Comparison of ENCODE assay signal across 9 mouse cellular contexts in genomic region chr3:88410645-88411031, GRCm38 (mm10). TPM values are rescaled to one million over a fixed set of nuclear protein-coding genes. Genes with fewer than 3 reads are reported as not detected.
DNase-seq lines count a peak whose midpoint lies in the region; ATAC-seq and TF ChIP-seq lines count a peak whose summit lies in the region.
"Had no signal": no experiment of that assay in that cellular context is flagged by ENCODE, and none has a peak within 500 bp of the region (broad histone marks: within the 10 kb centered on the region; RNA-seq: fewer than 3 reads in every experiment).

No protein-coding gene starts in this region.

- no peaks in the 10 kb centered on the region for H3K27me3 ChIP-seq in cerebellum, adult 2 months (ENCODE audit: control insufficient read depth, insufficient read depth, low read length)
- no peaks in the 10 kb centered on the region for H3K27me3 ChIP-seq in E14TG2a.4 (ENCODE audit: insufficient read depth, low read length)
- H3K27me3 ChIP-seq in heart, embryonic 12.5 days (replicated peaks): no peaks in the 10 kb centered on the region
- H3K27me3 ChIP-seq in limb, embryonic 15.5 days: no peaks in the 10 kb centered on the region
- no peaks in the 10 kb centered on the region for H3K27me3 ChIP-seq in small intestine, adult 2 months (ENCODE audit: control insufficient read depth, insufficient read depth, low read length)

- 31% methylated on average over 7 of the region's 7 CpGs for WGBS in cerebellum, adult 2 months
- 20% methylated on average over 7 of the region's 7 CpGs for WGBS in heart, embryonic 12.5 days
- WGBS in limb, embryonic 15.5 days: 21% methylated on average over 7 of the region's 7 CpGs
- WGBS in small intestine, adult 2 months: 12% methylated on average over 7 of the region's 7 CpGs

- H3K27ac ChIP-seq in cerebellum, adult 2 months (ENCODE audit: insufficient read depth, low read length): no peak overlapping the region; the same call in 1 of the 2 replicates
- peak overlapping the region; percentile 96 for H3K27ac ChIP-seq in heart, embryonic 12.5 days (ENCODE audit: poor library complexity, severe bottlenecking)
- H3K27ac ChIP-seq in limb, embryonic 15.5 days: peak overlapping the region; percentile 93
- H3K27ac ChIP-seq in small intestine, adult 2 months (ENCODE audit: insufficient read depth, low read depth, low read length): peak overlapping the region; percentile 94

- DNase-seq in cerebellum, adult 9-11 months: peak; percentile 26
- DNase-seq in cerebellum, adult 2 months: no peak
- DNase-seq in spleen, adult 18-20 months: no peak
- no peak for DNase-seq in adrenal gland, postnatal 4 days (ENCODE audit: low spot score in 2 of 2)

- H3K36me3 ChIP-seq in E14TG2a.4 (ENCODE audit: insufficient read depth, low read length): peaks cover 67% of the 10 kb centered on the region
- peaks cover 33% of the 10 kb centered on the region for H3K36me3 ChIP-seq in heart, embryonic 12.5 days
- peaks cover 45% of the 10 kb centered on the region for H3K36me3 ChIP-seq in limb, embryonic 15.5 days
- peaks cover 18% of the 10 kb centered on the region for H3K36me3 ChIP-seq in small intestine, adult 2 months (ENCODE audit: control insufficient read depth, insufficient read depth, low read length)

- peak overlapping the region; percentile 82; the same call in 1 of the 2 replicates for H3K9ac ChIP-seq in heart, embryonic 12.5 days
- H3K9ac ChIP-seq in limb, embryonic 15.5 days: no peak overlapping the region; the same call in 1 of the 2 replicates

- ATAC-seq in heart, embryonic 12.5 days (ENCODE audit: insufficient number of reproducible peaks, low FRiP score): no peak
- ATAC-seq in limb, embryonic 15.5 days (ENCODE audit: insufficient number of reproducible peaks, low FRiP score, low TSS enrichment, low read depth): no peak

- TF ChIP-seq CTCF in cerebellum, adult 2 months (IDR thresholded peaks at IDR 0.05; ENCODE audit: borderline replicate concordance, insufficient read depth, low read depth, low read length): no peak
- TF ChIP-seq CTCF in E14TG2a.4 (conservative IDR thresholded peaks at IDR 0.05; ENCODE audit: low read length): no peak
- no peak for TF ChIP-seq CTCF in small intestine, adult 2 months (IDR thresholded peaks at IDR 0.05; ENCODE audit: extremely low read depth, insufficient read length, insufficient replicate concordance, low read depth, low read length)

- no peak for TF ChIP-seq POLR2A in cerebellum, adult 2 months (IDR thresholded peaks at IDR 0.05; ENCODE audit: borderline replicate concordance, insufficient read depth, low read length)
- no peak for TF ChIP-seq POLR2A in small intestine, adult 2 months (IDR thresholded peaks at IDR 0.05; ENCODE audit: low read depth, low read length)

- peaks cover 18% of the 10 kb centered on the region for H3K4me1 ChIP-seq in cerebellum, adult 2 months (ENCODE audit: control insufficient read depth, insufficient read depth, low read length)
- H3K4me1 ChIP-seq in E14TG2a.4 (replicated peaks; ENCODE audit: low read depth, low read length): peaks cover 71% of the 10 kb centered on the region
- H3K4me1 ChIP-seq in heart, embryonic 12.5 days (replicated peaks): peaks cover 33% of the 10 kb centered on the region
- peaks cover 38% of the 10 kb centered on the region for H3K4me1 ChIP-seq in limb, embryonic 15.5 days
- H3K4me1 ChIP-seq in small intestine, adult 2 months (ENCODE audit: control insufficient read depth, insufficient read depth, insufficient read length, low read length): peaks cover 35% of the 10 kb centered on the region

- no peak overlapping the region for H3K4me3 ChIP-seq in cerebellum, adult 2 months (replicated peaks; ENCODE audit: insufficient read depth, low read depth, low read length)
- H3K4me3 ChIP-seq in E14TG2a.4 (replicated peaks; ENCODE audit: low read length): peak overlapping the region; percentile 86
- peak overlapping the region; percentile 71 for H3K4me3 ChIP-seq in heart, embryonic 12.5 days
- H3K4me3 ChIP-seq in limb, embryonic 15.5 days: peak overlapping the region; percentile 68
- peak overlapping the region; percentile 35; the same call in 1 of the 2 replicates for H3K4me3 ChIP-seq in small intestine, adult 2 months (ENCODE audit: low read depth, low read length)

- peak overlapping the region; percentile 82 for H3K4me2 ChIP-seq in heart, embryonic 12.5 days
- peak overlapping the region; percentile 78 for H3K4me2 ChIP-seq in limb, embryonic 15.5 days

- H3K9me3 ChIP-seq in E14TG2a.4 (ENCODE audit: low read length): no peaks in the 10 kb centered on the region
- no peaks in the 10 kb centered on the region for H3K9me3 ChIP-seq in heart, embryonic 12.5 days (replicated peaks)
- H3K9me3 ChIP-seq in limb, embryonic 15.5 days: no peaks in the 10 kb centered on the region

RNA-seq across cellular contexts. Expression of gene Pmf1, which starts 0.5 kb away (rescaled TPM):
- 13.8 and 14.5 TPM in 2 replicates for polyA plus RNA-seq in cerebellum, adult 2 months (2012; rRNA removed)
- 100 and 104 TPM in 2 replicates for polyA plus RNA-seq in heart, embryonic 12.5 days (2016; fragmentation: Nextera tagmentation; extraction: Ambion mirVana)
- polyA plus RNA-seq in limb, embryonic 15.5 days (2015; fragmentation: Nextera tagmentation; extraction: Ambion mirVana): 94.9 and 106 TPM in 2 replicates
- 52.3 and 108 TPM in 2 replicates for polyA plus RNA-seq in small intestine, adult 2 months (2012; rRNA removed)
- total RNA-seq in adrenal gland, postnatal 4 days (2021): 10 to 100 TPM; 78.8 to 79.0 TPM

RNA-seq across cellular contexts. Expression of gene Slc25a44, which starts 14.3 kb away (rescaled TPM):
- 57.6 and 61.2 TPM in 2 replicates for polyA plus RNA-seq in cerebellum, adult 2 months (2012; rRNA removed)
- 14.1 and 14.3 TPM in 2 replicates for polyA plus RNA-seq in heart, embryonic 12.5 days (2016; fragmentation: Nextera tagmentation; extraction: Ambion mirVana)
- polyA plus RNA-seq in limb, embryonic 15.5 days (2015; fragmentation: Nextera tagmentation; extraction: Ambion mirVana): 16.5 and 17.1 TPM in 2 replicates
- polyA plus RNA-seq in small intestine, adult 2 months (2012; rRNA removed): 19.7 and 44.8 TPM in 2 replicates
- 10 to 100 TPM; 34.9 to 35.7 TPM for total RNA-seq in adrenal gland, postnatal 4 days (2021)

RNA-seq across cellular contexts. Expression of gene Bglap, which starts 26.4 kb away (rescaled TPM):
- 0.57 TPM in 1 of 2 replicates, not detected in the other for polyA plus RNA-seq in cerebellum, adult 2 months (2012; rRNA removed)
- polyA plus RNA-seq in heart, embryonic 12.5 days (2016; fragmentation: Nextera tagmentation; extraction: Ambion mirVana): not detected in 2 replicates
- 0.88 and 1.7 TPM in 2 replicates for polyA plus RNA-seq in limb, embryonic 15.5 days (2015; fragmentation: Nextera tagmentation; extraction: Ambion mirVana)
- 1.6 TPM in 1 of 2 replicates, not detected in the other for polyA plus RNA-seq in small intestine, adult 2 months (2012; rRNA removed)
- total RNA-seq in adrenal gland, postnatal 4 days (2021): 1 to 10 TPM; 2.5 to 2.8 TPM
- total RNA-seq: hematopoietic stem cell, adult 5-6 weeks had no signal

RNA-seq across cellular contexts. Expression of gene Bglap2, which starts 32.1 kb away (rescaled TPM):
- 2.1 TPM in 1 of 2 replicates, not detected in the other for polyA plus RNA-seq in cerebellum, adult 2 months (2012; rRNA removed)
- not detected in 2 replicates for polyA plus RNA-seq in heart, embryonic 12.5 days (2016; fragmentation: Nextera tagmentation; extraction: Ambion mirVana)
- 1.5 and 2.4 TPM in 2 replicates for polyA plus RNA-seq in limb, embryonic 15.5 days (2015; fragmentation: Nextera tagmentation; extraction: Ambion mirVana)
- polyA plus RNA-seq in small intestine, adult 2 months (2012; rRNA removed): 0.70 TPM in 1 of 2 replicates, not detected in the other
- total RNA-seq in adrenal gland, postnatal 4 days (2021): not detected
- total RNA-seq: hematopoietic stem cell, adult 5-6 weeks had no signal

RNA-seq across cellular contexts. Expression of gene Bglap3, which starts 38.1 kb away (rescaled TPM):
- 0.41 and 0.65 TPM in 2 replicates for polyA plus RNA-seq in cerebellum, adult 2 months (2012; rRNA removed)
- polyA plus RNA-seq in heart, embryonic 12.5 days (2016; fragmentation: Nextera tagmentation; extraction: Ambion mirVana): 0.10 TPM in 1 of 2 replicates, not detected in the other
- 34.8 and 39.9 TPM in 2 replicates for polyA plus RNA-seq in limb, embryonic 15.5 days (2015; fragmentation: Nextera tagmentation; extraction: Ambion mirVana)
- 2.2 and 6.7 TPM in 2 replicates for polyA plus RNA-seq in small intestine, adult 2 months (2012; rRNA removed)
- total RNA-seq in adrenal gland, postnatal 4 days (2021): 1 to 10 TPM in 1 of 2 experiments, under 1 TPM in 1; 0.93 to 1.1 TPM
- total RNA-seq: hematopoietic stem cell, adult 5-6 weeks had no signal
